Mouse (Mus musculus) monocyte, adult 59 days (primary cell): ENCODE measurements around the gene Tsc2. TPM values are rescaled to one million over a fixed set of nuclear protein-coding genes. Genes with fewer than 3 reads are reported as not detected.

Experiments used
- total RNA-seq, 2 experiments: library from RNA; stranded (reverse); gene quantifications; one replicate each; pipeline ENCODE4 v1.2.4; 2023

Gene Tsc2
- total RNA-seq: 10 to 100 TPM; 68.8 to 75.5 TPM

DNA sequence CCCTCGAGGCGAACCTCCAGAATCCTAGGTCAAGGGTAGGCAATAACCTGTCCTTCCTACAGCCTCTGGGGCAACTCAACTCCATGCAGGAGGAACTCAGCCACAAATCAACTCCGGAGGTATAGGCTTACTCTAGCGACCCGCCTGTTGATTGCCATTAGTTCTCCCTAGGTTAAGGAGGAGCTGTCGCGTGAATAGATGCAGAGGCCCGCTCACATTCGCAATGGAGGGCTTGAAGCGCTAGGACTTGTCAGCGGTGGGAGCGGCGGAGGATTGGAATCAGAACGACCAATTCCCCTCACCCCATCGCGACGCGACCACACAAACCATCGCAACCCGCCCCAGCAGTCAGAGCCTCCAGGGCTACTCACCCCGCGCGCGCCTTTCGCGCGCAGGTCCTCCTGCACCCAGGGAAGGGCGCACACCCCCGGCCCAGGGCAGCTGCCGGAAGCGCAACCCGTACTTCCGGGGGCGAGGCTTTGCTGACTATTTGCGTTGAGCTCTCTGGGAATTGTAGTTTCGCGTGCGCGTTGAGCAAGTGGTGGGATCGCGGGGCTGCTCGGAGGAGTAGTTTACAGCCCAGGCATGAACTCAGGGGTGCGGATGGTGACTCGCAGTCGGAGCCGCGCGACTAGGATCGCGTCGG lies at the start of gene Tsc2, which contains the start of gene Nthl1:
Tsc2 (minus strand) TSS at position 464 of the 646 bp plus-strand sequence.
Nthl1 (plus strand) TSS at position 514 of the 646 bp plus-strand sequence.

DNA sequence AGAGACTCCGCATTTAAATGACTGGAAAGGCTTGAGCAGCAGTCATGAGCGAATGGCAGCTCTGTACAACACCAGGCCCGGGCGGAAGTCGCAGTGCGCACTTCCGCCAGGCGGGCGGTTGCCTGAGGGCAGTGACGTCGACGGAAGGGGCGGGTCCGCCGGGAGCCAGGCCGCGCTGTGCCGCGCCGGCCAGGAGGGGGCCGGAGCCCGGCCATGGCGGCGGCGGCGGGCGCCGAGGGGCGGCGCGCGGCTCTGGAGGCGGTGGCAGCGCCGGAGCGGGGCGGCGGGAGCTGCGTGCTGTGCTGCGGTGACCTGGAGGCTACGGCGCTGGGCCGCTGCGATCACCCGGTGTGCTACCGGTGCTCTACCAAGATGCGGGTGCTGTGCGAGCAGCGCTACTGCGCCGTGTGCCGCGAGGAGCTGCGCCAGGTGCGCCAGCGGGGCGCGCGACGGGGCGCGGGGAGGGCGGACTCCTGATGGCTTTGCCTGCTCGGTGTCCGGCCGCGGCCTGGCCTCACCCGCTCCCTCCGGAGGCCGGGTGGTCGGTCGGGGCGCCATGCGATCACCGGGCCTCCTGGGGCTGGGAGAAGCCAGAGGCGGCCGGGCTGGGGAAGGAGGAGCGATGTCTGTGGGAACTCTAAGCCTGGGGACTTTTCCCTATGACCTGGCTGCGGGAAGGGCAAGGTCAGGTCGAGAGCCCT lies 37.3 kb upstream of the Tsc2 start, which contains the start of gene Zfp598:
Zfp598 (plus strand) TSS at position 143 of the 701 bp plus-strand sequence.

DNA sequence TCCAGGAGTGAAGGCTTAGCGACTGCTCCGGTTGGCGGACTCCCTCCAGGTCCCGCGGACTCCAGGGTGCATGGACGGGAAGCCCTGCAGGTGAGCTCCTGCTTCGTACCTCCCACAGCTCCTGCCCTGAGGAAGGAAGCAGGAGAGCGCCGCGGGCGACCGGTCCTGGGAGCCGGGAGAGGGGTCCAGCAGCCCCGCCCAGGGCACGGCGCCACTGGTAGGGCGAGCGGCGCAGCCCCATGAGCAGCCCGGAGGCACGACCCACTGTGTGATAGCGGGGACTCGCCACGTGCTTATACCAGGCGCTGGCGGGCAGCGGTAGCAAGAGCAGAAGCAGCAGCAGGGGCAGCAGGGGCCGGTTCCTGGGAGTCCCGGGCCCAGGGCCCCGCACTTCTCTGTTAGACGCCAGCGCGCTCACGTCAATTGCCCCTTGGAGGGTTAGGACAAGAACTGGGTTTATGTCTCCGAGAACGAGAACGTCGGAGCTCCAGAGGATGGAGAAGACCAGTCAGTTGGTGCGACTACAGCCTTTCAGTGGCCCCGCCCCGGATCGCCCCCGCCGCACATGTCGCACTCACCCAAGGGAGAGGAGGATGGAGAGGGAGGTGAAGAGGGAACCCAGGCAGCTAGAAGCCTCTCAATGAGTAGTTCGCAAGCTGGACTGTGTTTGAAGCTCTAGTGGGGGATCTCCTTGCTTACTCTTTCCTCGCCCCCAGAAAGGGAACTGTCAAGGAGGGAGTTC lies 25.8 kb upstream of the Tsc2 start, which contains the start of gene Npw:
Npw (minus strand) TSS at position 441 of the 742 bp plus-strand sequence.

DNA sequence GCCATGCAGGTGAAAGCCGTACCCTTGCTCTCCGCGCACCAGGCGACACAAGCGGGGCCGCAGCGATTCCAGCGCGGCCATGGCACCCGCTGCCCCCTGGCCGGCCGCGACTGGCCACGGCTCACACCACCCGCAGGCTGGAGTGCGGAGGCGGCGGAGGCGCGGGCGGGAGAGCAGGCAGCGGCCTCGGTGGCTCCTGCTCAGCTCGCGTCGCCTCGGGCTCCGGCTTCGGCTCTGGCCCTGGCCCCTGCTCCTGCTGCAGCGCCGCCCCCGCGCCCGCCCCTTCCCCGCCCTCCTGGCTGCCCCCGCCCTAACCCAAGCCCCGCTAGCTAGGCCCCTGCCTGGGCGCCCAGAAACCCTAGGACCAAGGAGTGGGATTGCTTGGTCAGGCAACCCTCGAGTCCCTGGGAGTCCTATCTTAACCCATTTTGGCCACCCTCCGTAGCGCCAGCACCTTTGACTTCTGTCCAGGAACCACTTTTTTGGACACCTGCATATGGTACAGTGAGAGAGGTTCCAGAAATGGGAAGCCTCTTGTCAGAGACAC lies 17.7 kb upstream of the Tsc2 start, which contains the start of gene Slc9a3r2:
Slc9a3r2 (minus strand) TSS at position 258 of the 547 bp plus-strand sequence.

DNA sequence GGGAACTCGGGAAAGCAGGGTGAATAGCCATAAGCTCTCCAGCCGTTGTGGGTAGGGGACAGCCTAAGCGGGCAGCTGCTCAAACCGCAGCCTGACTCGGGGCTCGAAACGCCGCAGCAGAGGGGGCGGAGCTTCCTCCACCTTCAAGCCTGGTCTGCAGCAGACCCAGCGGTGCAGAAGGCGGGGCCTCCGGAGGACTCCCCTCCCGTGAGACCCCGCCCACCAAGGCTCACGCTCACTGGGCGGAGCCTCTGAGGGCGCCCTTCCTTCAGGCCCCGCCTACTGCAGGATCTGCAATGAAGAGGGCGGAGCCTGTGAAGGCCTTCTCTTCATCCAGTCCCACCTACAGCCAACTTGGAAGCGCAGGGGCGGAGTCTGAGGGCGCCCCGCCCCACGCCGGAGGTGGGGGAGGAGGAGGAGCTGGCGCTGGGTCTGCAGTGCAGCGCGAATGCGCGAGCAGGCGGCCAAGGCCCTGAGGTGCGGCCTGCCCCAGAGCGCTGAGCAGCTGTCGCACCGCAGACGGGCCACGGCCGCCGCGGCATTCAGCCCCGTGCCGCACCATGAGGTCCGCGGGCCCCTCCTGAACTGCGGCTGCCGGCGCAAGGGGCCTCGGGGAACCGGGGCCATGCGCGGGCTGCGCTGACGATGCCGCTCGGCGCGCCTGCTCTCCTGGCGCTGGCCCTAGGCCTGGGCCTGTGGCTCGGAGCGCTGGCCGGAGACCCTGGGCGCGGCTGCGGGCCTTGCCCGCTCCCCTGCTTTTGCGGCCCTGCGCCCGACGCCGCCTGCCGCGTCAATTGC lies 82.6 kb downstream of the Tsc2 start, which contains the start of gene Pkd1:
Pkd1 (plus strand) TSS at position 217 of the 798 bp plus-strand sequence.

Other genes with a start within 250 kb of the Tsc2 start
- 10 to 100 TPM; 82.6 to 84.4 TPM for gene Rnps1, start 218.1 kb downstream of the Tsc2 start, total RNA-seq
- 10 to 100 TPM; 20.9 to 22.4 TPM for gene Eci1, start 206.0 kb downstream of the Tsc2 start, total RNA-seq
- 1 to 10 TPM; 2.4 to 3.3 TPM for gene Dnase1l2, start 189.5 kb downstream of the Tsc2 start, total RNA-seq
- 10 to 100 TPM; 37.7 to 43.5 TPM for gene E4f1, start 162.3 kb downstream of the Tsc2 start, total RNA-seq
- 10 to 100 TPM; 14.8 to 18.7 TPM for gene Pgp, start 162.2 kb downstream of the Tsc2 start, total RNA-seq
- not detected for gene Bricd5, start 158.7 kb downstream of the Tsc2 start, total RNA-seq
- gene Mlst8, start 153.6 kb downstream of the Tsc2 start, total RNA-seq: 10 to 100 TPM; 19.4 to 24.9 TPM
- not detected for gene Caskin1, start 144.0 kb downstream of the Tsc2 start, total RNA-seq
- 100 to 1,000 TPM; 141 to 154 TPM for gene Traf7, start 104.7 kb downstream of the Tsc2 start, total RNA-seq
- 1 to 10 TPM in 1 of 2 experiments, under 1 TPM in 1; 0.58 to 1.6 TPM for gene Rab26, start 98.4 kb downstream of the Tsc2 start, total RNA-seq
- 10 to 100 TPM; 41.4 to 46.0 TPM for gene Pkd1, start 82.8 kb downstream of the Tsc2 start, total RNA-seq
- gene Nthl1, start 50 bp upstream of the Tsc2 start, total RNA-seq: 1 to 10 TPM; 1.7 to 2.5 TPM
- gene Slc9a3r2, start 17.7 kb upstream of the Tsc2 start, total RNA-seq: 1 to 10 TPM; 2.1 to 2.9 TPM
- gene Npw, start 25.8 kb upstream of the Tsc2 start, total RNA-seq: not detected
- gene Zfp598, start 37.1 kb upstream of the Tsc2 start, total RNA-seq: 10 to 100 TPM; 46.6 to 48.8 TPM
- not detected for gene Syngr3, start 57.3 kb upstream of the Tsc2 start, total RNA-seq
- 10 to 100 TPM; 15.5 to 18.1 TPM for gene Gfer, start 63.5 kb upstream of the Tsc2 start, total RNA-seq
- 1 to 10 TPM; 3.4 to 5.3 TPM for gene Noxo1, start 63.6 kb upstream of the Tsc2 start, total RNA-seq
- 10 to 100 TPM; 16.1 to 22.1 TPM for gene Tbl3, start 75.0 kb upstream of the Tsc2 start, total RNA-seq
- not detected for gene Rnf151, start 85.4 kb upstream of the Tsc2 start, total RNA-seq
- gene Rps2, start 85.5 kb upstream of the Tsc2 start, total RNA-seq: 100 to 1,000 TPM; 714 to 754 TPM
- 100 to 1,000 TPM in 1 of 2 experiments, 10 to 100 TPM in 1; 70.4 to 102 TPM for gene Ndufb10, start 91.8 kb upstream of the Tsc2 start, total RNA-seq
- gene Rpl3l, start 95.2 kb upstream of the Tsc2 start, total RNA-seq: 1 to 10 TPM; 1.6 to 3.7 TPM
- 100 to 1,000 TPM; 740 to 885 TPM for gene Msrb1, start 104.0 kb upstream of the Tsc2 start, total RNA-seq
- not detected for gene Hs3st6, start 120.4 kb upstream of the Tsc2 start, total RNA-seq
- gene Meiob, start 171.7 kb upstream of the Tsc2 start, total RNA-seq: not detected
- gene Hagh, start 207.5 kb upstream of the Tsc2 start, total RNA-seq: 10 to 100 TPM; 46.8 to 63.2 TPM
- 1 to 10 TPM; 2.6 TPM for gene Fahd1, start 217.7 kb upstream of the Tsc2 start, total RNA-seq
- gene Igfals, start 233.4 kb upstream of the Tsc2 start, total RNA-seq: 1 to 10 TPM in 1 of 2 experiments, under 1 TPM in 1; 0.84 to 1.5 TPM